Mouse (Mus musculus) kidney, adult 8-10 months (tissue): ENCODE measurements around the gene Notum.

ENCODE experiments used
- DNase-seq, 2 experiments: peaks; one replicate each; pipeline ENCODE4 v3.0.0; 2022

The Notum gene

GRCm38 (mm10) chr11:120673594-120674122 lies 12.7 kb upstream of the Notum start:
- no peak for DNase-seq

DNA sequence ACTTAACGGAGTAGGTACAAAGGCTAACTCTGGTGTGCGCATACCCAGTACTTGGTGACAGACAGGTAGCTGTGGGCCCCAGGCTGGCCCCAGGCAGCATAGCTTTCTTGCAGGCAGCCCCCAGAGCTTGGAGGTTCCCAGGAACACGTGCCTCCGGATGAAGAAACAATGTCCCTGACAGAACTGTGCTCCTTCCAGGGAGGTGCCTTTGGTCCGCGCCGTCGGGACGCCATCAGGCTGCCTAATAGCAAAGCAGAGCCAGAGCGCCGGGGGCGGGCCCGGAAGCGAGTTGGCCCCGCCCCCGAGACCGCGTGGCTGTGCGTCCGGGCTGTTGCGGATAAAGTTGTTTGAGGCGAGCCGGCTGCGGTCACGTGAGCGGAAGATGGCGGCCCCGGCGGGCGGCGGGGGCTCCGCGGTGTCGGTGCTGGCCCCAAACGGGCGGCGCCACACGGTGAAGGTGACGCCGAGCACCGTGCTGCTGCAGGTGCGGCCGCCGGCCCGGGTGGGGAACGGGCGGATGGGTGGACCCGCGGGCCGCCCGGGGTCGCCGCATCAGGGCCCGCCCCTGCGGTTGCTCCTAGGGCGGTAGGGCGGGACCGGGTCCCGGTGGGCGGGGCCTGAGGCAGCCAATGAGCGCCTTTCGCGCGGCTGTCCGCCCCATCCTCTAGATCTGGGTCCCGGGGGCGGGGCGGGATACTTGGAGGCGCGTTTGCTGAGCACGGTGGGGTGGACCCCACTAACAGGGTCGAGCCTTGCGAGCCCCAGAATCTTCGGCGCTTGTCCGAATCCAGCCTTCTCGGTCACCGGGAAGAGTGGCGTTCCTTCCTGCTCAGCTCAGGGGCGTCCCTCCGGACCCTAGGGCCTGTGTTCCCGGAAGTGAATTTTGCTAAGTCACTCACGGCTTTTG lies 12.0 kb upstream of the Notum start, which contains the start of gene Aspscr1:
Gene Aspscr1 (plus strand): TSS at position 287 of the 907 bp plus-strand sequence.
- DNase-seq = peak; percentile 95 to 96

- DNase-seq = no peak
These were observed 5.6 kb upstream of the Notum start for GRCm38 (mm10) chr11:120666617-120667016.

DNA sequence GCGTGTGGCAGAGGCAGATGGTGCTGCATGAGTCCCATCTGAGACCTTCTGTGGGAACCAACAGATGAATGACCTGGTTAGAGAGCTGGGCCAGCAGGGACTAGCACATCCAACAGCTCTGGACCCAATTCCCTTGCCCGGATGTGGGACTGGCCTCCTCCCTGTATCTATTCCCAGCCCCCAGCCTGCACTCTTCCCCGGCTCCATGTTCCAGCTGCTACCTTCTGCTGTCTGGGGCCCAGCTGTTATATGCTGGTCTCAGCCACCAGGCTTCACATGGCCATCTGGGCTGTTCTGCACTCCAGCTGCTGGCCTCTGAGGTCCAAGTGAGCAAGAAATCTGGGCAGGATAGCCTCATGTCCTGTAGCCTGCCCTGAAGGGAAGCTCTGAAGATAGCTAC lies 4.4 kb upstream of the Notum start:
- no peak for DNase-seq

- no peak for DNase-seq
These were observed 2.7 kb upstream of the Notum start for GRCm38 (mm10) chr11:120663714-120664113.

DNA sequence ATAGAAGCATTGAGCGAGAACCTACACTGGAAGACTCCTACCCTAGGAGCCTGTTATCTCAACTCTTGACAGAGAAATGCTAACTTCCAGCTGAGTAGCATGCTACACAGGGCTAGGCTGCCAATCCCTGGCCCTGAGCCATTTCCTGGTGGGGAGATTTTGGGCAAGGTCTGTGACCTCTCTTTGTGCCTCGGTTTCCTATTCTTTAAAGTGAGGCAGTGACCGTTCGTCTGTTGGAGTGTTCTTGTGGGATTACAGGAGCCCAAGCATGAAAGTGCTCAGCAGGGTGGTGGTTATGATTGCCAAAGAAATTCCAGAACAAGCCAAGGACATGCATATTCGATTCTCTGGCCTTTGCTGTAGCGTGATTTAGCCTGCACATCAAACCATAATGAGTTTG lies 1.8 kb upstream of the Notum start:
- no peak for DNase-seq

DNA sequence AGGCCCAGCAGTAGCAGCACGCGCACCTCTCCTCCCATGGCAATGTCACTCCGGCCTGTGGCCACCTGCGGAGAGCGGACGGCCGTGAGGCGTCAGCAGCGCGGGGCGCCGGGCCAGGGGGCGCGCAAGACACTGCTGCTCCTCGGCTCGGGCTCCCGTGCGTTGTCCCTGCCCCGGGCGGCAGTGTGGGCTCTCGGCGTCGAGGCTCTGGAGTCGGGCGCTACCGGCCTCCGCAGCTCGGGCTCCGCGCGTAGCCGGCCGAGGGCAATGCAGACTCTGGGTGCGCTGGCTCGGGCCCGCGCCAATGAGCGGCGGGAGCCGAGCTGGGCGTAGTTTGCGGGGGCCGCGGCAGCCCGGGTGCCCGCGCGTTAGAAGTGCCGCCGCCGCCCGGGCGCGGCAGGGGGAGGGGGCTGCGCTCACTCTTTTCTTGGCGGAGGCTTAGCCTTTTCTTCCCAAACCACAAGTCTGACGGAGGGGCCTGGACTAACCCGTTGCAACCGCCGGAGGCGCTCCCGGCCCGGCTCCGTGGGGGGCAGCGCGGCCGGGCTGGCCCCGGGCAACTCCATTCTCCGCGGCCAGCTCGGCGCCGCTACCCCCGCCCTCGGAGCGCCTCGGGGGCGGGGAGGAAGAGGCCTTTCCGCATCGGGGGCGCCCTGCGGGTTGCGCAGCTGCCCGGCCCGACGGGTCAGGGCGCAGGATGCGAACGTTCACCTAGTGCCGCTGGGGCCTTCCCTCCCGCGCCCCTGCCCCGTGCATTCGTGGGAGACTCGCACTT lies 487 bp downstream of the Notum start:
- peak; percentile 39 to 53 for DNase-seq

- DNase-seq = peak in 1 of 2 experiments; percentile 28
These were observed 1.3 kb downstream of the Notum start for GRCm38 (mm10) chr11:120659509-120660300.

DNA sequence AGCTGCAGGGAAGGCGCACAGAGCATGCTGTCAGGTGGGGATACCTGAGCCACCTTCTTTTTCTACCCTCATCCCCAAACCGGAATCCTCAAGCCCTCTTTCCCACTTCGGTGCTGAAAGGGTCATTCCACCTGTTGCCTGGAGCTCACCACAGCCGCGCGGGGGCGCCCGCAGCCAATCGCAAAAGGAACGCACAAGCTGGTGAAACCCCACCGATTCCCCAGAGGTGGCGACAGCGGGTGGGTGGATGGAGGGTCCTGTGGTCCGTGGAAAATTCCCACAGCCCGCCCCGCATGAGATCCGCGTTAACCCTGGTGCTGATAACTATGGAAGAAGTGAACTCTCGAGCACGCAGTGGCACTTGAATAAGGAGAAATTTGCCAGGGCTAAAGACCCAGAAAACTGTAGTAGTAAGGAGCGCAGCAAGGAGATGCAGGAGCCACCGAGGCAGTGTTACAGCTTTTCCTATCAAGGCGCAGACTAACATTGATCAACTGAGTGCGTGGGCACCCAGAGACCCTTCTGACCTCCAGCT lies 2.0 kb downstream of the Notum start:
- peak; percentile 71 to 86 for DNase-seq

GRCm38 (mm10) chr11:120657301-120657700 lies 3.7 kb downstream of the Notum start:
- DNase-seq = peak; percentile 65 to 77

GRCm38 (mm10) chr11:120654741-120655140 lies 6.2 kb downstream of the Notum start:
- peak in 1 of 2 experiments; percentile 33 for DNase-seq

- no peak for DNase-seq
These were observed 9.1 kb downstream of the Notum start for GRCm38 (mm10) chr11:120651872-120652271.

DNA sequence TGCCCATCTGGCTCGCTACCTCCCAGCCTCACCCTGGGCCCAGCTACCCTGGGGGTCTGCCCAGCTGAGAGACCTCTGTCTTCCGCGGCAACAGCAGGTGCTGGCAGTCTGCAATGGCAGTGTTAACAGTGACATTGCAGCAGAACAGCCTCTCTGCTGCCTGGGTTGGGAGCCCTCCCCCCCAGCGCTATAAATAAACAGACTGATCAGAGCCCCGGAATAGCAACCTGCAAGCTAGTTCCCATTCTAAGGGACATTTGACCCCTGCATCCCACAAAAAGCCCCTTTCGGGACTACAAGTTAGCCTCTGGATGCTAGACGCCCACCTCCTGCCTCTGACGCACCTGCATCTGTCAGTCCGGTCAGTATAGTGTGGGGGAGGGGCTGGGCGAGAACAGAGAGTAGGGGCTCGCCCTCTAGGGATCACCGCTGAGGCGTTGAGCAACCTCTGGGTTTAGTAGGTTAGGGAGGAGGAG lies 12.9 kb downstream of the Notum start, which contains the start of gene Myadml2:
Gene Myadml2 (minus strand): TSS at position 158 of the 476 bp plus-strand sequence.
- DNase-seq = no peak

DNA sequence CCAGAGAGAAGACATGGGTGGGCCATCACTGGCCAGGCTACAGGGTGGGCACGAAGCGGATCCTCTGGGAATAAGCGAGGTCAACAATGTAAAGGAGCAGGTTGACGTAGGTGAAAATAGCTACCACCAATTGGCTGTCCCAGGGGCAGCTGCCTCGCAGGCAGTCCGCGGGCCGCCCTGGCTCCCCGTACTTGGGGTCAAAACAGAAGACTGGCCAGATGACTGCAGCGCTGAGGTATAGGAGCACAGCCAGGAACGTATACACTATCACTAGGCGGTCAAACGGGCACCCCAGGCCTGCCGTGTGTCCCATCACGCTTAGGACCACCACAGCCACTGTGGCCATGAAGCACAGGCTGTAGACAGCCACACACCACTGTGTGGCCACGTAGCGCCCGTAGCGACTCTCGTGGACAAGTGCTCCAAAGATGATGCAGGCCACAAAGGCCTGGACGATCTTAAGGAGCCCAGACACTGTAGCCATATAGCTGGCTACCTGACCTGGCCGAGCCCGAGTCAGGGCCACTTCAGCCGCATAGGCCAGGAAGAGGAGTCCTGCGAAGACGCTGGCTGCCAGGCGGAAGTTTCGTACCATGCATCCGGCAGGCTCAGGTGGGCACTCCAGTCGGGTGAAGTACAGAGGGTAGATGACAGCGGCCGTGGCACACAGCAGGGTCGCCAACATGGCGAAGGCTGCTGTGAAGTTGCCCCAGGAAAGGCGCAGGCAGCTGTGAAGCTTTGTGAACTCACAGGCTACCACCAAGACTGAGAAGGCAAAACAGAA lies 13.7 kb downstream of the Notum start:
- DNase-seq = no peak

GRCm38 (mm10) chr11:120643601-120643987 lies 17.4 kb downstream of the Notum start, which contains the start of gene Pycr1:
TSS of gene Pycr1 (minus strand) at chr11:120643769.
- DNase-seq = peak; percentile 89 to 94

GRCm38 (mm10) chr11:120642939-120643600 lies 17.9 kb downstream of the Notum start:
- no peak for DNase-seq

DNA sequence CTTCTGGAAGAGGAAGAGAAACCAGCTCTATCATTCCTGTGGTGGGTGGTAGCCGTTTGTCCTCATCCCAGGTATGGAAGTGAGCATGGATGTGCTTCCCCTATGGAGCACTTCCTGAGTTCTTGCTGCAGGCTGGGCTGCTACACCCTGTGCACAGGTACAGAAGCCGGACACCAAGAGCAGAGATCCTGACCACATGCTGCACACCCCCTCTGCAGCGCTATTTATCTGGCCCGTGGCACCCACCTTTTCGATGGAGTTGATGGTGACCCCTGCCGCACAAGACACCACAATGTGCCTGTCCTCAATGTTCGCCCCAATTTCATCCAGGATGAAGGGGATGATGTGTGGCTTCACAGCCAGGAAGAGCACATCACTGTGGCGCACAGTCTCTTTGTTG lies 19.1 kb downstream of the Notum start:
- DNase-seq = no peak

DNA sequence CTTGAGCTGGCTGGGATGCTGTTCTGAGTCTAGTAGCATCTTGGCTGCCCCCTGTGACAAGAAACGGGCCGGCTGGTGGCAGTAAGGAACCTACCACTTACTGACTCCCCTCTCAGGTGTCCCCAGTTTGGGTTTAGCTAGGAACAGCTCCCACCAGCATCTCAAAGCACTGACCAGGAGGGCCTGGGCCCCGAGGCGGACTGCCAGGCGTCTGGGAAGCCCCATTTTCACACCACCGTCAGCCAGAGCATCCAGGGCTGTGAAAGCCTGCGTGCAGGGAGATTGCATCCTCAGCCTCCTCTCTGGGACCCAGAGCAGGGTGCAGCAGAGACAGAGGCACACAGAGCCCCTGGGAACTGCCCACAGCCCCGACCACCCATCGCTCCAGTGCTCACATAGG lies 19.7 kb downstream of the Notum start:
- DNase-seq = no peak

DNA sequence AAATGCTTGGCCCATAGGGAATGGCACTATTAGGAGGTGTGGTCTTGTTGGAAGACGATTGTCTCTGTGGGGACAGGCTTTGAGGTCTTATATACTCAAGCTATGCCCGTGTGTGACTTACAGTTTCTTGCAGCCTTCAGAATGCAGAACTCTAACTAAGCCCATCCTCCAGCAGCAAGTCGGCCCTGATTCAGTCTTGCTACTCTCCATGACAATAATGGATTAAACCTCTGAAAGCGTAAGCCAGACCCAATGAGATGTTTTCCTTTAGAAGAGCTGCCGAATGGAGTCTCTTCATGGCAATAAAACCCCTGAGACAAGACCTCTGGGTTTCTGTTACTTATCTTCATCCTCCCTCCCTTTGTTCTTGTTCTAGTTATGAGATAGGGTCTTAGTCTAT lies 26.2 kb downstream of the Notum start:
- no peak for DNase-seq

DNA sequence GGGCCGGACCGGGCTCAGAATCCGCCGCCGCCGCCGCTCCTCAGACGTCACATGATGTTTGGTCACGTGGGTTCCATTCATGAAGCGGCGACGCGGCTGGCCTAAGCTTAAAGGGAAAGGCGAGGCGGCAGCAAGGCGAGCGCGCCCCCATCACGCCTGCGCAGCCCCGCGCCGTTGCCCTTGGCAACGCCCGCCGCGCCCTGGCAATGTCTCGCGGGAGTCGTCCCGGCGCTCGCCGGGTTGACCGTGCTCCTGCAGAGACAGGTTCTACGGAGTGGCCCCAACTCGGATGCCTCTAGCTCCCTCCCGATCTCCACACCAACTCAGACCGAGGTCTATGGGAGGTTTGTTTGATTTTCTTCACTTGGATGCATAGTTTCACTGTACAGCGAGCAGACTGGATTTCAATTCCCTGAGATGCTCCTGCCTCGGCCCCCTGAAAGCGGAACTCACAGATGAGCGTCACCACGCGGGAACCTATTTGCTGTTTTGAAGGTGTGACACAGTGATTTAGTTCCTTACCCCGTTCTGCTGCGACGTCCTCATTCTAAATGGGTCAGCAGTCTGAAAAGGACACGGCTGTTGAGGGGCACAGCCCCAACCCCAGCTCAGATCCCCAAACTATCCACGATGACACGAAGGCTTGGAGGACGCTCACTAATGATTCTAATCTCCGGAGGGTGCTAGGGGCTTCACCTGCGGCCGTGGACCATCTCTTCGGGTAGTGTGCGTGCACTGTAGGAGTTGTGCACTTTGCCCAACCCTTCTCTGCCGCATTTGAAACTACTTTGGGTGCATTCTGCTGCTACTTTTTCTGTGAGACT lies 27.2 kb downstream of the Notum start, which contains the start of gene Mafg:
Gene Mafg (minus strand): TSS at position 81 of the 824 bp plus-strand sequence.
- peak; percentile 95 for DNase-seq
